Mouse (Mus musculus): ENCODE measurements around the gene Artn.
A peak's percentile ranks its signal among the peaks of the same experiment; 100 is the strongest.

Artn gene

GRCm38 (mm10) chr4:117887920-117888319 lies 41.6 kb downstream of the Artn start:
- DNase-seq (ENCODE audit: low spot score), result no peak

- DNase-seq (ENCODE audit: low spot score), result peak; percentile 81
Observed at GRCm38 (mm10) chr4:117887133-117887532, 42.4 kb downstream of the Artn start, which contains the start of gene Atp6v0b. TSS of gene Atp6v0b (minus strand) at chr4:117887333.

- no peak for DNase-seq (ENCODE audit: low spot score)
Observed at GRCm38 (mm10) chr4:117886644-117887043, 42.9 kb downstream of the Artn start.

GRCm38 (mm10) chr4:117885994-117886393 lies 43.6 kb downstream of the Artn start:
- DNase-seq (ENCODE audit: low spot score), result no peak

GRCm38 (mm10) chr4:117885093-117885492 lies 44.5 kb downstream of the Artn start:
- no peak for DNase-seq (ENCODE audit: low spot score)

GRCm38 (mm10) chr4:117884146-117884545 lies 45.4 kb downstream of the Artn start:
- DNase-seq (ENCODE audit: low spot score), result no peak

GRCm38 (mm10) chr4:117882701-117883691 lies 46.6 kb downstream of the Artn start, which contains the start of gene B4galt2:
TSS of gene B4galt2 (minus strand) at chr4:117883487.
- no peak for DNase-seq (ENCODE audit: low spot score)

- DNase-seq (ENCODE audit: low spot score), result no peak
Observed at GRCm38 (mm10) chr4:117878703-117879102, 50.9 kb downstream of the Artn start.

GRCm38 (mm10) chr4:117878301-117878700 lies 51.3 kb downstream of the Artn start:
- DNase-seq (ENCODE audit: low spot score), result no peak

Data from ovary, postnatal 10 days (tissue).